Mouse (Mus musculus) midbrain, embryonic 14.5 days (tissue): ENCODE measurements around the gene Ints1. TPM values are rescaled to one million over a fixed set of nuclear protein-coding genes. Genes with fewer than 3 reads are reported as not detected.
A peak's percentile ranks its signal among the peaks of the same experiment; 100 is the strongest.

Experiments used
- ATAC-seq: fragments of 200-750 bp; cut with Nextera tagmentation; 2 replicates; pipeline ENCODE4 v1.8.0; 2017; ENCODE audit warnings: moderate number of reproducible peaks, moderate library complexity; ENCODE audit not compliant: low FRiP score, low TSS enrichment
- DNase-seq: peaks from one replicate; pipeline ENCODE4 v3.0.0-alpha.2; 2015
- H3K27ac ChIP-seq: fragments of 300-500 bp; sonication (generic); replicated peaks from 2 replicates; pipeline ENCODE4 v1.5.1; 2014; ENCODE audit warnings: mild to moderate bottlenecking, low read depth, low read length, moderate library complexity
- H3K27me3 ChIP-seq: fragments of 300-500 bp; sonication (generic); 2 replicates; pipeline ENCODE4 v1.6.1; 2014; ENCODE audit warnings: low read length, control low read depth, mixed read lengths; ENCODE audit not compliant: control insufficient read depth, insufficient read depth
- H3K36me3 ChIP-seq: fragments of 300-500 bp; sonication (generic); 2 replicates; pipeline ENCODE4 v1.6.1; 2014; ENCODE audit warnings: low read length, control low read depth; ENCODE audit not compliant: control insufficient read depth, insufficient read depth
- H3K4me1 ChIP-seq: fragments of 300-500 bp; sonication (generic); 2 replicates; pipeline ENCODE4 v1.6.1; 2014; ENCODE audit warnings: mild to moderate bottlenecking, antibody characterized with exemption, low read length, control low read depth; ENCODE audit not compliant: control insufficient read depth, insufficient read depth
- H3K4me2 ChIP-seq: fragments of 300-500 bp; sonication (generic); 2 replicates; pipeline ENCODE4 v1.6.1; 2014; ENCODE audit warnings: mild to moderate bottlenecking, low read length, moderate library complexity
- H3K4me3 ChIP-seq: fragments of 300-500 bp; sonication (generic); replicated peaks from 2 replicates; pipeline ENCODE4 v1.5.1; 2014; ENCODE audit warnings: low read depth, low read length
- H3K9ac ChIP-seq: fragments of 300-500 bp; sonication (generic); replicated peaks from 2 replicates; pipeline ENCODE4 v1.6.1; 2014; ENCODE audit warnings: mild to moderate bottlenecking, low read length, moderate library complexity
- H3K9me3 ChIP-seq: fragments of 300-500 bp; sonication (generic); 2 replicates; pipeline ENCODE4 v1.6.1; 2016; ENCODE audit warnings: low read length, control low read depth, mixed read lengths; ENCODE audit not compliant: control insufficient read depth
- WGBS: fragments of 180-500 bp; shearing (Covaris S2); extraction: QIAGEN DNeasy Blood & Tissue Kit; methylation state at CpG from one replicate; pipeline ENCODE4 v1.1.7; 2014; 5-methylcytosine and 5-hydroxymethylcytosine counted together
- polyA plus RNA-seq: library from polyadenylated mRNA; unstranded; fragments of >200 nt; fragmentation: Nextera tagmentation; extraction: Ambion mirVana; gene quantifications from 2 replicates; pipeline ENCODE4 v1.2.1, GENCODE M21; 2014

Ints1 gene
- polyA plus RNA-seq, 1 experiment from 2014 or later, result 44.7 TPM

- 4% methylated on average over 6 of the region's 6 CpGs for WGBS
- DNase-seq, result no peak
- H3K4me1 ChIP-seq, result peaks cover 10% of the 10 kb centered on the region
- H3K9me3 ChIP-seq, result no peaks in the 10 kb centered on the region
- no peaks in the 10 kb centered on the region for H3K27me3 ChIP-seq
- peaks cover 25% of the 10 kb centered on the region for H3K36me3 ChIP-seq
- ATAC-seq, result peak; percentile 22; the same call in 1 of the 2 replicates
- no peak overlapping the region for H3K27ac ChIP-seq
- H3K4me2 ChIP-seq, result no peak overlapping the region
- H3K9ac ChIP-seq, result no peak overlapping the region
- H3K4me3 ChIP-seq, result no peak overlapping the region
These were observed 28.7 kb upstream of the Ints1 start for GRCm38 (mm10) chr5:139804107-139804551.

GRCm38 (mm10) chr5:139803601-139804102 is 28.2 kb upstream of the Ints1 start:
- Histone ChIP-seq H3K36me3 (peaks cover 25% of the 10 kb centered on the region), H3K9ac (no peak overlapping the region), H3K27ac (no peak overlapping the region), H3K4me2 (0 out of 2 replicates have a peak overlapping the region, but pooled peaks have one; percentile 8), H3K4me1 (peaks cover 15% of the 10 kb centered on the region), H3K4me3 (no peak overlapping the region), H3K9me3 (no peaks in the 10 kb centered on the region), H3K27me3 (no peaks in the 10 kb centered on the region)
- WGBS, result 8% methylated on average over 12 of the region's 12 CpGs
- ATAC-seq (0 out of 2 replicates have a peak, but pooled peaks have one; percentile 59), DNase-seq (peak; percentile 77)

GRCm38 (mm10) chr5:139803165-139803564 is 27.7 kb upstream of the Ints1 start:
- DNase-seq (no peak), ATAC-seq (no peak)
- H3K4me2 ChIP-seq, result no peak overlapping the region
- H3K27ac ChIP-seq, result no peak overlapping the region
- H3K4me3 ChIP-seq, result no peak overlapping the region
- no peak overlapping the region for H3K9ac ChIP-seq
- WGBS, result 81% methylated on average over 8 of the region's 8 CpGs
- H3K36me3 ChIP-seq, result peaks cover 25% of the 10 kb centered on the region
- peaks cover 20% of the 10 kb centered on the region for H3K4me1 ChIP-seq
- no peaks in the 10 kb centered on the region for H3K9me3 ChIP-seq
- H3K27me3 ChIP-seq, result no peaks in the 10 kb centered on the region

GRCm38 (mm10) chr5:139801880-139802279 is 26.4 kb upstream of the Ints1 start:
- Histone ChIP-seq H3K4me3 (no peak overlapping the region), H3K27ac (no peak overlapping the region), H3K4me1 (peaks cover 33% of the 10 kb centered on the region), H3K27me3 (no peaks in the 10 kb centered on the region), H3K9ac (no peak overlapping the region), H3K36me3 (peaks cover 25% of the 10 kb centered on the region), H3K9me3 (no peaks in the 10 kb centered on the region), H3K4me2 (no peak overlapping the region)
- ATAC-seq (no peak), DNase-seq (no peak)
- 91% methylated on average over 10 of the region's 10 CpGs for WGBS

- no peak for ATAC-seq
These were observed 25.8 kb upstream of the Ints1 start for GRCm38 (mm10) chr5:139801231-139801630.

GRCm38 (mm10) chr5:139799801-139800590 is 24.5 kb upstream of the Ints1 start:
- Histone ChIP-seq H3K4me2 (no peak overlapping the region), H3K36me3 (peaks cover 25% of the 10 kb centered on the region), H3K4me3 (no peak overlapping the region), H3K27ac (no peak overlapping the region), H3K9ac (no peak overlapping the region), H3K9me3 (no peaks in the 10 kb centered on the region), H3K27me3 (no peaks in the 10 kb centered on the region), H3K4me1 (peaks cover 39% of the 10 kb centered on the region)
- 90% methylated on average over 33 of the region's 33 CpGs for WGBS
- ATAC-seq (no peak), DNase-seq (no peak)

More at GRCm38 (mm10) chr5:139801231-139801630, 25.8 kb upstream of the Ints1 start:
- Histone ChIP-seq H3K9me3 (no peaks in the 10 kb centered on the region), H3K27me3 (no peaks in the 10 kb centered on the region), H3K9ac (no peak overlapping the region), H3K36me3 (peaks cover 25% of the 10 kb centered on the region), H3K4me3 (no peak overlapping the region), H3K27ac (no peak overlapping the region), H3K4me1 (peaks cover 39% of the 10 kb centered on the region), H3K4me2 (no peak overlapping the region)
- WGBS, result 98% methylated on average over 8 of the region's 8 CpGs
- DNase-seq, result no peak

GRCm38 (mm10) chr5:139799041-139799440 is 23.6 kb upstream of the Ints1 start:
- WGBS, result 93% methylated on average over 9 of the region's 9 CpGs
- Histone ChIP-seq H3K9me3 (no peaks in the 10 kb centered on the region), H3K9ac (peak overlapping the region; percentile 55; the same call in 1 of the 2 replicates), H3K27ac (peak overlapping the region; percentile 32; the same call in 1 of the 2 replicates), H3K4me2 (peak overlapping the region; percentile 83), H3K36me3 (peaks cover 25% of the 10 kb centered on the region), H3K27me3 (no peaks in the 10 kb centered on the region), H3K4me1 (peaks cover 36% of the 10 kb centered on the region), H3K4me3 (no peak overlapping the region)
- ATAC-seq (no peak), DNase-seq (no peak)

- ATAC-seq, result no peak; the same call in 1 of the 2 replicates
- Histone ChIP-seq H3K4me3 (peak overlapping the region; percentile 40), H3K4me1 (peaks cover 31% of the 10 kb centered on the region), H3K9ac (peak overlapping the region; percentile 55), H3K4me2 (peak overlapping the region; percentile 83), H3K27ac (peak overlapping the region; percentile 97), H3K27me3 (no peaks in the 10 kb centered on the region), H3K36me3 (peaks cover 25% of the 10 kb centered on the region), H3K9me3 (no peaks in the 10 kb centered on the region)
- 23% methylated on average over 12 of the region's 12 CpGs for WGBS
- peak; percentile 65 for DNase-seq
These were observed 22.9 kb upstream of the Ints1 start for GRCm38 (mm10) chr5:139798168-139798900.
